Mouse (Mus musculus) heart, adult 2 months (tissue): ENCODE results near the gene Olfr462.
A peak's percentile ranks its signal among the peaks of the same experiment; 100 is the strongest.
"Not testable (repeated sequence)": the region's sequence is repeated elsewhere in the genome, so short reads cannot be mapped to it uniquely, and the experiment has no call there.

ENCODE experiments used
- CTCF ChIP-seq: fragments of 200-600 bp; IDR thresholded peaks from 2 replicates; pipeline ENCODE4 v1.8.1; 2022; ENCODE audit warnings: antibody characterized with exemption, mild to moderate bottlenecking, moderate library complexity
- POLR2A ChIP-seq: fragments of 200-500 bp; IDR thresholded peaks from 2 replicates; pipeline ENCODE4 v1.6.1; 2011; ENCODE audit warnings: mild to moderate bottlenecking, low read depth, low read length, control low read depth; ENCODE audit not compliant: insufficient read depth

DNA sequence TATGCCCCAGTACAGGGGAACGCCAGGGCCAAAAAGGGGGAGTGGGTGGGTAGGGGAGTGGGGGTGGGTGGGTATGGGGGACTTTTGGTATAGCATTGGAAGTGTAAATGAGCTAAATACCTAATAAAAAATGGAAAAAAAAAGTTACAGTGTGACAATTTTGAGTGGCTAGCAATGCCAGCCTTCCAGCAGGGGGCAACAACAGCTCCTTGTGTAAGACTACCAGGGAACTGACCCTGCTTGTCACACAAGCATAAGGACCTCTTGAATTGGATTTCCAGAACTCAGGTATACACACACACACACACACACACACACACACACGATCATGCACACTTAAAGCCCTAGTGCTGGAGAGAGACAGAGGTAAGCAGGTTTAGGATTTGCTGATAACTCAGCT lies 25.2 kb downstream of the Olfr462 start:
- TF ChIP-seq CTCF = 0 out of 2 replicates have a peak, but pooled peaks have one; percentile 4
- not testable (repeated sequence) for TF ChIP-seq POLR2A
